Mouse (Mus musculus): Measurements from ENCODE around the gene Hoxc5.
A peak's percentile ranks its signal among the peaks of the same experiment; 100 is the strongest.

Gene Hoxc5

GRCm38 (mm10) chr15:103013238-103013984 lies 46.2 kb downstream of the Hoxc5 start:
- DNase-seq: peak; percentile 87

GRCm38 (mm10) chr15:103014166-103015008 lies 47.1 kb downstream of the Hoxc5 start:
- DNase-seq: peak; percentile 83

- DNase-seq: no peak
These were observed 47.8 kb downstream of the Hoxc5 start for GRCm38 (mm10) chr15:103015009-103015399.

- DNase-seq: no peak
These were observed 48.3 kb downstream of the Hoxc5 start for GRCm38 (mm10) chr15:103015406-103016166.

GRCm38 (mm10) chr15:103018636-103019035 lies 51.4 kb downstream of the Hoxc5 start, which contains the start of gene Hoxc4:
Gene Hoxc4 (plus strand): TSS chr15:103018934.
- DNase-seq: peak; percentile 66

- no peak for DNase-seq
These were observed 53.7 kb downstream of the Hoxc5 start for GRCm38 (mm10) chr15:103020899-103021418.

GRCm38 (mm10) chr15:103021544-103021943 lies 54.3 kb downstream of the Hoxc5 start:
- DNase-seq: no peak

GRCm38 (mm10) chr15:103024131-103024530 lies 56.9 kb downstream of the Hoxc5 start:
- DNase-seq: no peak

- no peak for DNase-seq
These were observed 60.3 kb downstream of the Hoxc5 start for GRCm38 (mm10) chr15:103027266-103028235.

- DNase-seq: peak; percentile 59
These were observed 61.8 kb downstream of the Hoxc5 start for GRCm38 (mm10) chr15:103028916-103029512.

GRCm38 (mm10) chr15:103030142-103030541 lies 62.9 kb downstream of the Hoxc5 start:
- peak; percentile 50 for DNase-seq

- peak; percentile 38 for DNase-seq
These were observed 64.9 kb downstream of the Hoxc5 start for GRCm38 (mm10) chr15:103032167-103032566.

- peak; percentile 85 for DNase-seq
These were observed 65.7 kb downstream of the Hoxc5 start for GRCm38 (mm10) chr15:103032646-103033575.

- peak; percentile 71 for DNase-seq
These were observed 67.0 kb downstream of the Hoxc5 start for GRCm38 (mm10) chr15:103034043-103034806.

- DNase-seq: peak; percentile 70
These were observed 67.7 kb downstream of the Hoxc5 start for GRCm38 (mm10) chr15:103034807-103035547.

GRCm38 (mm10) chr15:103035548-103035881 lies 68.3 kb downstream of the Hoxc5 start:
- DNase-seq: peak; percentile 53

- no peak for DNase-seq
These were observed 70.3 kb downstream of the Hoxc5 start for GRCm38 (mm10) chr15:103037579-103037978.

- DNase-seq: peak; percentile 66
These were observed 71.6 kb downstream of the Hoxc5 start for GRCm38 (mm10) chr15:103038701-103039480.
